ENCODE assay signal across 12 mouse cellular contexts in genomic region chr17:79982548-79982947, GRCm38 (mm10).
DNase-seq lines count a peak whose midpoint lies in the region; ATAC-seq lines count a peak whose summit lies in the region.
"Had no signal": no experiment of that assay in that cellular context is flagged by ENCODE, and none has a peak within 500 bp of the region (broad histone marks: within the 10 kb centered on the region; RNA-seq: fewer than 3 reads in every experiment).

No protein-coding gene starts in this region.

- no peak overlapping the region for H3K4me2 ChIP-seq in midbrain, embryonic 13.5 days (replicated peaks)
- peak overlapping the region; percentile 20; the same call in 1 of the 2 replicates for H3K4me2 ChIP-seq in limb, embryonic 15.5 days
- H3K4me2 ChIP-seq: liver, embryonic 15.5 days; midbrain, embryonic 12.5 days had no signal

- H3K4me1 ChIP-seq in midbrain, embryonic 10.5 days = peaks cover 17% of the 10 kb centered on the region
- H3K4me1 ChIP-seq in midbrain, embryonic 13.5 days (replicated peaks) = peaks cover 6% of the 10 kb centered on the region; the same call in 1 of the 2 replicates
- H3K4me1 ChIP-seq in limb, embryonic 15.5 days = peaks cover 30% of the 10 kb centered on the region
- H3K4me1 ChIP-seq: midbrain, embryonic 12.5 days had no signal

- 36% methylated on average over 7 of the region's 7 CpGs for WGBS in midbrain, embryonic 10.5 days
- 30% methylated on average over 7 of the region's 7 CpGs for WGBS in midbrain, embryonic 13.5 days
- WGBS in limb, embryonic 15.5 days = 5% methylated on average over 7 of the region's 7 CpGs

- no peaks in the 10 kb centered on the region for H3K9me3 ChIP-seq in midbrain, embryonic 10.5 days (replicated peaks)
- H3K9me3 ChIP-seq in midbrain, embryonic 13.5 days = no peaks in the 10 kb centered on the region
- no peaks in the 10 kb centered on the region for H3K9me3 ChIP-seq in limb, embryonic 15.5 days
- H3K9me3 ChIP-seq: liver, embryonic 15.5 days; midbrain, embryonic 12.5 days had no signal

- no peak for ATAC-seq in midbrain, embryonic 13.5 days
- no peak for ATAC-seq in limb, embryonic 15.5 days (ENCODE audit: insufficient number of reproducible peaks, low FRiP score, low TSS enrichment, low read depth)
- ATAC-seq in inflammation-experienced regulatory T-cells, adult 6 months = no peak

- H3K4me3 ChIP-seq in midbrain, embryonic 10.5 days = no peak overlapping the region
- H3K4me3 ChIP-seq in midbrain, embryonic 13.5 days (replicated peaks) = no peak overlapping the region
- H3K4me3 ChIP-seq in limb, embryonic 15.5 days = no peak overlapping the region
- H3K4me3 ChIP-seq: erythroblast, embryonic 14.5 days; liver, embryonic 15.5 days; midbrain, embryonic 12.5 days had no signal

- no peaks in the 10 kb centered on the region; the same call in 1 of the 2 replicates for H3K27me3 ChIP-seq in midbrain, embryonic 10.5 days (ENCODE audit: low read depth, poor library complexity, severe bottlenecking)
- H3K27me3 ChIP-seq in midbrain, embryonic 13.5 days = no peaks in the 10 kb centered on the region
- H3K27me3 ChIP-seq in limb, embryonic 15.5 days = no peaks in the 10 kb centered on the region
- H3K27me3 ChIP-seq: liver, embryonic 15.5 days; midbrain, embryonic 12.5 days had no signal

- DNase-seq in embryo, embryonic 11 days = peak; percentile 57
- DNase-seq in embryo, embryonic 9.5 days (ENCODE audit: extremely low spot score) = no peak
- DNase-seq in midbrain, embryonic 10.5 days (ENCODE audit: low spot score) = no peak
- DNase-seq in thymus, postnatal 36 days = peak; percentile 74 to 89
- no peak for DNase-seq in urinary bladder, postnatal 25 days (ENCODE audit: low spot score)
- DNase-seq: right cerebral cortex, postnatal 4 days had no signal

- no peaks in the 10 kb centered on the region for H3K36me3 ChIP-seq in midbrain, embryonic 10.5 days
- H3K36me3 ChIP-seq in midbrain, embryonic 13.5 days = no peaks in the 10 kb centered on the region
- H3K36me3 ChIP-seq in limb, embryonic 15.5 days = no peaks in the 10 kb centered on the region
- H3K36me3 ChIP-seq: liver, embryonic 15.5 days; midbrain, embryonic 12.5 days had no signal

- peak overlapping the region; percentile 59 for H3K27ac ChIP-seq in midbrain, embryonic 10.5 days (replicated peaks)
- no peak overlapping the region for H3K27ac ChIP-seq in midbrain, embryonic 13.5 days
- H3K27ac ChIP-seq in limb, embryonic 15.5 days = peak overlapping the region; percentile 47; the same call in 1 of the 2 replicates
- H3K27ac ChIP-seq: liver, embryonic 15.5 days; midbrain, embryonic 12.5 days had no signal

- H3K9ac ChIP-seq in midbrain, embryonic 13.5 days (replicated peaks) = no peak overlapping the region
- H3K9ac ChIP-seq in limb, embryonic 15.5 days = no peak overlapping the region
- H3K9ac ChIP-seq: liver, embryonic 15.5 days; midbrain, embryonic 12.5 days had no signal

Comparison
In these comparisons a context has a peak if more than half of its experiments do, and no peak if none do; other contexts are left out.
1. DNase-seq: peak in embryo, embryonic 11 days (single experiment) and thymus, postnatal 36 days (2 of 2); none in embryo, embryonic 9.5 days (single experiment), midbrain, embryonic 10.5 days (single experiment) and urinary bladder, postnatal 25 days (single experiment).